Comparison of ENCODE assay signal across 28 mouse cellular contexts in the genomic region with DNA sequence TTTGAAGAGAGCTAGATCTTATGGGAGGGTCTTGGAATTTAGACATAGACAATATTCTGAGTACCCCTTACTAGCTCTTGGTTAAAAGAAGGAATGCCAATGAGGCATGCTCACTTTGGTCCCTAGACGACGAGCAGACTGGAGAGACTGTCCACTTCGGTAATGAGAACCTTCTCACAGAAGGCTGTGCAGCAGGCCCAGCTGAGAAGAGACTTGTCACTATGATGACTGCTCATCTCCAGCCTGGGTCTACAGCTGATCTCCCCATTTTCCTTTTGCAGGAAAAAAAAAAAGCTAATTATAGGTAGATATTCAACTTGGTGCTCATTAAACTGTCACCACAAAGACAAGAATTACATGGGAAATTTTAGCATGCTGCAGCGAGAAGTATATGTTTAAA.
"Had no signal": no experiment of that assay in that cellular context is flagged by ENCODE, and none has a peak within 500 bp of the region (broad histone marks: within the 10 kb centered on the region; RNA-seq: fewer than 3 reads in every experiment).

No protein-coding gene starts in this region.

- H3K9me3 ChIP-seq: heart, embryonic 13.5 days; heart, embryonic 15.5 days; hindbrain, embryonic 13.5 days; hindbrain, embryonic 15.5 days; kidney, embryonic 15.5 days; limb, embryonic 10.5 days; limb, embryonic 12.5 days; liver, embryonic 13.5 days; liver, embryonic 15.5 days had no signal

- H3K4me2 ChIP-seq: heart, embryonic 11.5 days; heart, embryonic 13.5 days; heart, embryonic 15.5 days; hindbrain, embryonic 13.5 days; hindbrain, embryonic 15.5 days; kidney, embryonic 15.5 days; limb, embryonic 12.5 days; liver, embryonic 11.5 days; liver, embryonic 13.5 days; liver, embryonic 15.5 days had no signal

- H3K27me3 ChIP-seq: heart, embryonic 13.5 days; heart, embryonic 15.5 days; hindbrain, embryonic 13.5 days; hindbrain, embryonic 15.5 days; kidney, embryonic 15.5 days; limb, embryonic 12.5 days; liver, embryonic 13.5 days; liver, embryonic 15.5 days had no signal

- H3K4me1 ChIP-seq: hindbrain, embryonic 15.5 days; kidney, embryonic 15.5 days; limb, embryonic 10.5 days; limb, embryonic 12.5 days; liver, embryonic 13.5 days; liver, embryonic 15.5 days had no signal

- H3K4me3 ChIP-seq: heart, adult 2 months; heart, embryonic 13.5 days; heart, embryonic 15.5 days; hindbrain, embryonic 13.5 days; hindbrain, embryonic 15.5 days; kidney, embryonic 15.5 days; left cerebral cortex, adult 2 months; limb, embryonic 10.5 days; limb, embryonic 12.5 days; liver, embryonic 13.5 days; liver, embryonic 15.5 days had no signal

- H3K36me3 ChIP-seq: heart, embryonic 13.5 days; heart, embryonic 15.5 days; hindbrain, embryonic 13.5 days; hindbrain, embryonic 15.5 days; kidney, embryonic 15.5 days; limb, embryonic 10.5 days; limb, embryonic 12.5 days; liver, embryonic 13.5 days; liver, embryonic 15.5 days had no signal

- H3K9ac ChIP-seq: heart, embryonic 13.5 days; heart, embryonic 15.5 days; hindbrain, embryonic 13.5 days; hindbrain, embryonic 15.5 days; kidney, embryonic 15.5 days; limb, embryonic 12.5 days; liver, embryonic 13.5 days; liver, embryonic 15.5 days had no signal

- H3K27ac ChIP-seq: heart, adult 2 months; heart, embryonic 13.5 days; heart, embryonic 15.5 days; hindbrain, embryonic 13.5 days; hindbrain, embryonic 15.5 days; hindbrain, postnatal 0 days; kidney, embryonic 15.5 days; kidney, postnatal 0 days; left cerebral cortex, adult 2 months; limb, embryonic 10.5 days; limb, embryonic 12.5 days; liver, embryonic 13.5 days; liver, embryonic 15.5 days had no signal

- DNase-seq: gastrocnemius, postnatal 14 days; gastrocnemius, postnatal 36 days; heart, adult 2 months; heart, postnatal 14 days; heart, postnatal 36 days; kidney, adult 11 months; kidney, adult 2 months; kidney, adult 9 months; kidney, postnatal 14 days; kidney, postnatal 36 days; layer of hippocampus, adult 9-11 months; layer of hippocampus, postnatal 36 days; liver; liver, embryonic 13.5 days had no signal

- ATAC-seq: hindbrain, postnatal 0 days; intestine, embryonic 16.5 days had no signal
